Mouse (Mus musculus) liver, postnatal 0 days (tissue): ENCODE results near the gene Epb41. TPM values are rescaled to one million over a fixed set of nuclear protein-coding genes. Genes with fewer than 3 reads are reported as not detected.
A peak's percentile ranks its signal among the peaks of the same experiment; 100 is the strongest.

Source experiments
- ATAC-seq: fragments of 200-750 bp; cut with Nextera tagmentation; 2 replicates; pipeline ENCODE4 v1.8.0; 2017; ENCODE audit warnings: mild to moderate bottlenecking, moderate library complexity
- DNase-seq: peaks from one replicate; pipeline ENCODE4 v3.0.0-alpha.2; 2016
- H3K27ac ChIP-seq: fragments of 300-500 bp; sonication (generic); 2 replicates; pipeline ENCODE4 v1.5.1; 2014; ENCODE audit warnings: antibody characterized with exemption, moderate library complexity, mild to moderate bottlenecking, low read depth
- H3K27me3 ChIP-seq: fragments of 300-500 bp; sonication (generic); 2 replicates; pipeline ENCODE4 v1.6.1; 2014; ENCODE audit warnings: low read length, control low read depth, mixed read lengths; ENCODE audit not compliant: insufficient read depth
- H3K36me3 ChIP-seq: fragments of 300-500 bp; sonication (generic); replicated peaks from 2 replicates; pipeline ENCODE4 v1.6.1; 2014; ENCODE audit warnings: mild to moderate bottlenecking, control low read depth, low read length, moderate library complexity, mixed read lengths; ENCODE audit not compliant: insufficient read depth
- H3K4me1 ChIP-seq: fragments of 300-500 bp; sonication (generic); 2 replicates; pipeline ENCODE4 v1.6.1; 2014; ENCODE audit warnings: antibody characterized with exemption, mild to moderate bottlenecking, control low read depth; ENCODE audit not compliant: insufficient read depth
- H3K4me2 ChIP-seq: fragments of 300-500 bp; sonication (generic); 2 replicates; pipeline ENCODE4 v1.6.1; 2014; ENCODE audit warnings: low read depth, mild to moderate bottlenecking, low read length, moderate library complexity, mixed read lengths
- H3K4me3 ChIP-seq: fragments of 300-500 bp; sonication (generic); 2 replicates; pipeline ENCODE4 v1.5.1; 2014; ENCODE audit warnings: low read depth, low read length
- H3K9ac ChIP-seq: fragments of 300-500 bp; sonication (generic); replicated peaks from 2 replicates; pipeline ENCODE4 v1.6.1; 2014; ENCODE audit warnings: mild to moderate bottlenecking, moderate library complexity
- H3K9me3 ChIP-seq: fragments of 300-500 bp; sonication (generic); 2 replicates; pipeline ENCODE4 v1.6.1; 2016; ENCODE audit warnings: mild to moderate bottlenecking, control low read depth, low read length, mixed read lengths
- CTCF ChIP-seq: sonication (generic); IDR thresholded peaks from 2 replicates; pipeline ENCODE4 v1.5.1; 2016; ENCODE audit warnings: antibody characterized with exemption, low read depth
- EP300 ChIP-seq: IDR thresholded peaks from 2 replicates; pipeline ENCODE4 v1.6.1; 2016; ENCODE audit warnings: antibody characterized with exemption, low read depth, mild to moderate bottlenecking
- WGBS: fragments of 180-500 bp; shearing (Covaris S2); extraction: QIAGEN DNeasy Blood & Tissue Kit; methylation state at CpG from one replicate; pipeline ENCODE4 v1.1.7; 2014; ENCODE audit not compliant: insufficient replicate concordance; 5-methylcytosine and 5-hydroxymethylcytosine counted together
- polyA plus RNA-seq: library from polyadenylated mRNA; unstranded; fragments of >200 nt; fragmentation: Nextera tagmentation; extraction: Ambion mirVana; gene quantifications from 2 replicates; pipeline ENCODE4 v1.2.1, GENCODE M21; 2015

The Epb41 gene
- polyA plus RNA-seq, 1 experiment from 2014 or later, result 75.1 TPM

DNA sequence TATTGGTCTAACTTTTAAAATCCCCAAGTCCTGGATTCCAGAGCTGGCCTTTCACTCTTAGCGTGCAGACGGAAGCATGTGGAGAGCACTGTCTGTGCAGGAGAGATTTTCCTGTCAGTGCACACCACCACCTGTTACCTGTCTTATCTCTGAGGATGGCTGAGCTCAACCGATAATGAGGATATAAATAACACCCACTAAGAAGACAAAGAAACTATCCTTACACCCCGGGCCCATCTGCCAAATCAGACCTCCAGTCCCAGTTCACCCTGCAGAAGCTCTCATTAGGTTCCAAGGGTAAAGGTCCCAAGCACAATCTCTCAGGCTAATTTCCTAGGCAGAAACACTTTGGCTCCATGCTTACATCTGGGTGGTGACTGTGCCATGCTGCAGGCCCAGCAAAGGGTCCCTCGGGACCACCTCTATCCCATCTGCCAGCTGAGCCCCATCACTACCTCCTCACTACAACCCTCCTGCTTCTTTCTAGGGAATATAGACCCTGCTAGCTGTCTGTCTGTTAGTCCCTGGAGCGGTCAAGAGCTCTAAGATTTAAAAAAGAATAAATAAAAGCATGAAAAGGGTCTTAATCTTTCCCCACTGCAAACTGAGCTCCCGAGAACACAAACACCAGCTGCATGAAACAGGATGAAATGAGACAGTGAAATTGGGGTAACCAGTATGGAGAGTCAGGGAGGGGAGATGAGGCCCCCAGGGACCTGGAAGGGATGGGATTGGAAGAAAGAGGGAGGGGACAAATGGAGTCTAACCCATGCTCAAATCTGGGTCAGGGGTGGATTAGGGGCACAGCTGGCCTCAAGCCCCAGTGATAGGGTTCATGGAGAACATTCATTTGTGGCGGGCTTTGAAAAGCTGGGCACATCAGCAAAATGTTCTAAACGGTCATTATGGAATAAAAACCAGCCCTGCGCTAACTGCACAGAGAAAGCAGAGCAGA lies 23.5 kb downstream of the Epb41 start:
- Histone ChIP-seq H3K4me1 (peaks cover 23% of the 10 kb centered on the region), H3K9me3 (no peaks in the 10 kb centered on the region), H3K27ac (no peak overlapping the region), H3K27me3 (no peaks in the 10 kb centered on the region), H3K4me2 (no peak overlapping the region), H3K36me3 (peaks cover 17% of the 10 kb centered on the region; the same call in 1 of the 2 replicates), H3K4me3 (no peak overlapping the region), H3K9ac (no peak overlapping the region)
- TF ChIP-seq EP300 (no peak), CTCF (no peak)
- no peak for DNase-seq
- ATAC-seq, result no peak
- 75% methylated on average over 10 of the region's 10 CpGs for WGBS

DNA sequence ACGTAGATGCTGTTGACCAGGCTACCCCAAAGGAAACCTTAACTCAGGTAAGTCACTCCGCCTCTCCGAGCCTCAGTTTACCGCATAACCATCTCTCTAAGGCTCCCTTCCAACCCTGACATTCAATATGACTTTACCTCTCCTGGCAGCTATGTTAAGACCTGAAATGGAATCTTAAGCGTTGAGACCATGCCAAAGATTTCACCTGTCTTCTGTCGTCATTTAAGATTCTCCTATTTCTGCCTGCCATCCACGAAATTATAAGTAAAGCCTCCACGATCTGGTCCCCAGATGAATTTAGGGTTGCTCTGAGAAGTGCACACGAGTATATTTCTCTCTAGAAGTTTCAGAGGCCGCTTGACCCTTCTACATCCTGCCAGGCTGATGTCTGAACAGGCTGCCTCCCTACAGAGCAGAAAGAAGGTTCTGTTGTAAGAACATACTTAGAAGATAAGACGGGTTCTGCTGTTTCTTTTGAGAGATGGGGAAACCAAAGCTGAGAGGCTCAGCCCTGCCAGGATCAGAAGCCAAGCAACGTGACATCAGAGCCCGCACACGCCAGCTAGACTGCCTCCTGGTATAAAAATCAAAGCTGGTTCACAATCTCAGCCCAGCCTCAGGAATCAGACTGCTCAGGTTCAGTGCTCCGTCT lies 25.4 kb downstream of the Epb41 start:
- H3K36me3 ChIP-seq, result peaks cover 15% of the 10 kb centered on the region; the same call in 1 of the 2 replicates
- H3K4me2 ChIP-seq, result peak overlapping the region; percentile 100
- WGBS, result 16% methylated on average over 15 of the region's 15 CpGs
- H3K4me3 ChIP-seq, result peak overlapping the region; percentile 75
- peak overlapping the region; percentile 3 for H3K9ac ChIP-seq
- TF ChIP-seq EP300, result no peak
- TF ChIP-seq CTCF, result no peak
- no peak for DNase-seq
- no peaks in the 10 kb centered on the region for H3K27me3 ChIP-seq
- no peak for ATAC-seq
- H3K9me3 ChIP-seq, result no peaks in the 10 kb centered on the region
- H3K27ac ChIP-seq, result 0 out of 2 replicates have a peak overlapping the region, but pooled peaks have one; percentile 25
- peaks cover 20% of the 10 kb centered on the region for H3K4me1 ChIP-seq

DNA sequence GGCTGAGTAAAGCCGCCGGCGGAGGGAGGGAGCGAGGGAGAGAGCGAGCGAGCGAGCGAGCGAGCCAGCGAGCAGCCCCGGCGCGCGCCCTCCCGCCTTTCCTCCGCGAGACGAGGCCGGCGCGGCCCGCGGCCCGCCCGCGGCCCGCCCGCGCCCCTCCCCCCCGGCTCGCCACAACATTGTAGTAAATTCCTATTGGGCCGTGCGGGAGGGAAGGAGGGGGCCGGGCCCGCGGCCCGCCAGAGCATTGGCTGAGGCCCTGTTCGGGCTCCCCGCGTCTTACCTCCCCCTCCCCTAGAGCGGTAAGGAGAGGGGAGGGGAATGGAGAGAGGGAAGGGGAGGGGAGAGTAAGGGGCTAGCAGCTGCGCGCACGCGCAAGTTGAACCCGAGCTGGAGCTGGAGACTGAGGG lies 26.1 kb downstream of the Epb41 start:
- H3K9ac ChIP-seq, result peak overlapping the region; percentile 84
- peaks cover 20% of the 10 kb centered on the region for H3K4me1 ChIP-seq
- DNase-seq (peak; percentile 89), ATAC-seq (peak; percentile 95)
- TF ChIP-seq EP300 (no peak), CTCF (no peak)
- peak overlapping the region; percentile 58 for H3K27ac ChIP-seq
- peak overlapping the region; percentile 75 for H3K4me3 ChIP-seq
- peak overlapping the region; percentile 100 for H3K4me2 ChIP-seq
- peaks cover 15% of the 10 kb centered on the region; the same call in 1 of the 2 replicates for H3K36me3 ChIP-seq
- H3K27me3 ChIP-seq, result no peaks in the 10 kb centered on the region
- WGBS, result under 1% methylated on average over 29 of the region's 46 CpGs
- no peaks in the 10 kb centered on the region for H3K9me3 ChIP-seq

DNA sequence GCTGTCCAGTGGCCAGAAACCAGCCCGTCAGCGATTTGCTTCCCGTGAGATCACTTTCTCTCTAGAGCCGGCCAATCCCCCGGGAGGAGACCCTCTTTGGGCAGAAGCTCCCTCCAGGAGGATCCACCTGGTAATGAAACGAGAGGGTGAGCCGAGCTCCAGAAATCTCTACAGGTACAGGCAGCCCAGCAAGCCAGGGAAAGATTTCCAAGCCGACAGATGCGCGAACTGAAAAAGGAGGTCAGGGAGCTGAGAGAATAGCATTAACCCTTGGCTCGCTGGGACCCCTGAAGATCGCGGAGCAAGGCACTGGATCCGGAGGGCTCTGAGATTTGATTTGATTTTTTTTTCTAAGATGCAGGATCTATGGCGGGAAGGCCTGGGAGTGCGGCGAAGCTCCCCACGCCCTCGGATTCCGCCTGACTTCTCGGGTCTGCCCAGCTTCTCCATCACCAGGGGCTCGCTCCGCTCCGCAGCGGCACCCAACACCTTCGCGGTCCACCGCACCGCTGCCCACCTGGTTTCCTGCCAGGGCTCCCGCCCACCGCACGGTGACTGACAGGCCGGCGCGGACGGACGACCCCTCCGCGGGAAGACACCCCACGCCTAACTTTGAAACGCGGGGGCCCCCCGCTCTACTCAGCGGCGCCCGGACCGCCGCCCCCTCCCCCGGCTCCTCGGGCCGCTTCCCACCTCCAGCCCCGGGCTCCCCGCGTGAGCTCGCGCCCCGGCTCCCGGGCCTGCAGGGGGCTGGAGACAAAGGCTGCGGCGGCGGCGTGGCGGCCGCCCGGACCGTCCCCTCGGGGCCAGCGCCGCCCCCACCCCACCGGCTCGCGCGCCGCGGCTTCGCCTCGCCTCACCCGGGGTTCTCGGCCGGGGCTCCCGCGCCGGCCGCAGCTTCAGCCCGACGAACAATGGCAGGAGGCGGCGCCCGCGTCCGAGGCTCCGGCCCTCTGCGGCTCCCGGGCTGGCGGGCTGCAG lies 26.8 kb downstream of the Epb41 start:
- Histone ChIP-seq H3K4me1 (peaks cover 20% of the 10 kb centered on the region), H3K9ac (peak overlapping the region; percentile 84), H3K9me3 (no peaks in the 10 kb centered on the region), H3K36me3 (peaks cover 11% of the 10 kb centered on the region; the same call in 1 of the 2 replicates), H3K27ac (peak overlapping the region; percentile 58), H3K4me3 (peak overlapping the region; percentile 75), H3K4me2 (peak overlapping the region; percentile 100), H3K27me3 (no peaks in the 10 kb centered on the region)
- TF ChIP-seq EP300 (no peak), CTCF (no peak)
- WGBS, result 6% methylated on average over 68 of the region's 95 CpGs
- ATAC-seq, result peak; percentile 48
- peak; percentile 46 for DNase-seq

DNA sequence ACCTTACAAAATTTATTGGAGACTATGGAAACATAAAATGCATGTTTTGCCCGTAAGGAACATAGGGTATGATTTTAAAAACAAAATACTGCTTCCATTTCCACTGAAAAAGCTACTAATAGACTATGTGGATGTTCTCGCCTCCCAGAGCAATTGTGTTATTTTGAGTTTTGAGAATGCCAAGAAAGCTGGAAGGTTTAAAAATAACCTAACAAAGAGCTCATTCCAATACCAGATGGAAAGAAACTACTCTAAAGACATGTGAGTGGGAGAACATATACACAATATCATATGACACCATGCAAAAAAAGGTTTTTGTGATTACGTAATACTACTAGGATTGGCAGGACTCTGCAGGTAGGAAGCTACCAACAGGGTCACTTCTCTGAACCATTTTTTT lies 31.4 kb downstream of the Epb41 start:
- Histone ChIP-seq H3K4me2 (no peak overlapping the region), H3K27me3 (no peaks in the 10 kb centered on the region), H3K4me1 (peaks cover 24% of the 10 kb centered on the region), H3K27ac (no peak overlapping the region), H3K36me3 (peaks cover 13% of the 10 kb centered on the region), H3K9ac (no peak overlapping the region), H3K4me3 (no peak overlapping the region), H3K9me3 (no peaks in the 10 kb centered on the region)
- DNase-seq (no peak), ATAC-seq (no peak)
- 86% methylated on average over 3 of the region's 3 CpGs for WGBS
- TF ChIP-seq CTCF, result no peak
- TF ChIP-seq EP300, result no peak
